Mouse (Mus musculus) stomach, postnatal 0 days (tissue): Measurements from ENCODE around the gene Psmb8. TPM values are rescaled to one million over a fixed set of nuclear protein-coding genes. Genes with fewer than 3 reads are reported as not detected.
A peak's percentile ranks its signal among the peaks of the same experiment; 100 is the strongest.

ENCODE experiments used
- ATAC-seq: fragments of 200-750 bp; cut with Nextera tagmentation; 2 replicates; pipeline ENCODE4 v1.8.0; 2017; ENCODE audit not compliant: low FRiP score, low TSS enrichment
- DNase-seq: peaks from one replicate; pipeline ENCODE4 v3.0.0-alpha.2; 2016; ENCODE audit warnings: low spot score
- H3K27ac ChIP-seq: fragments of 300-500 bp; sonication (generic); replicated peaks from 2 replicates; pipeline ENCODE4 v1.5.1; 2014; ENCODE audit warnings: mild to moderate bottlenecking, control low read depth
- H3K27me3 ChIP-seq: fragments of 300-500 bp; sonication (generic); 2 replicates; pipeline ENCODE4 v1.6.1; 2014; ENCODE audit warnings: low read length; ENCODE audit not compliant: control insufficient read depth, insufficient read depth
- H3K36me3 ChIP-seq: fragments of 300-500 bp; sonication (generic); 2 replicates; pipeline ENCODE4 v1.6.1; 2014; ENCODE audit warnings: low read length, mixed read lengths; ENCODE audit not compliant: control insufficient read depth, insufficient read depth
- H3K4me1 ChIP-seq: fragments of 300-500 bp; sonication (generic); replicated peaks from 2 replicates; pipeline ENCODE4 v1.6.1; 2014; ENCODE audit warnings: antibody characterized with exemption; ENCODE audit not compliant: control insufficient read depth, insufficient read depth
- H3K4me2 ChIP-seq: fragments of 300-500 bp; sonication (generic); replicated peaks from 2 replicates; pipeline ENCODE4 v1.6.1; 2014; ENCODE audit warnings: low read depth, mild to moderate bottlenecking, control low read depth, moderate library complexity
- H3K4me3 ChIP-seq: fragments of 300-500 bp; sonication (generic); 2 replicates; pipeline ENCODE4 v1.5.1; 2014; ENCODE audit warnings: low read depth, low read length, control low read depth
- H3K9ac ChIP-seq: fragments of 300-500 bp; sonication (generic); 2 replicates; pipeline ENCODE4 v1.6.1; 2014; ENCODE audit warnings: mild to moderate bottlenecking, low read length, control low read depth, mixed read lengths
- H3K9me3 ChIP-seq: fragments of 300-500 bp; sonication (generic); 2 replicates; pipeline ENCODE4 v1.6.1; 2016; ENCODE audit warnings: low read length; ENCODE audit not compliant: control insufficient read depth
- CTCF ChIP-seq: IDR thresholded peaks from 2 replicates; pipeline ENCODE4 v1.5.1; 2016; ENCODE audit warnings: antibody characterized with exemption, low read depth, mild to moderate bottlenecking, moderate library complexity
- EP300 ChIP-seq: optimal IDR thresholded peaks from 2 replicates; pipeline ENCODE3; 2016; ENCODE audit warnings: antibody characterized with exemption
- WGBS: fragments of 180-500 bp; shearing (Covaris S2); extraction: QIAGEN DNeasy Blood & Tissue Kit; methylation state at CpG from one replicate; pipeline ENCODE4 v1.1.7; 2014; 5-methylcytosine and 5-hydroxymethylcytosine counted together
- polyA plus RNA-seq: library from polyadenylated mRNA; unstranded; fragments of >200 nt; fragmentation: Nextera tagmentation; extraction: Ambion mirVana; gene quantifications from 2 replicates; pipeline ENCODE4 v1.2.1, GENCODE M21; 2015

The Psmb8 gene
- polyA plus RNA-seq, 1 experiment from 2014 or later = 16.2 TPM

- no peak overlapping the region for H3K4me3 ChIP-seq
- no peaks in the 10 kb centered on the region for H3K27me3 ChIP-seq
- H3K36me3 ChIP-seq = no peaks in the 10 kb centered on the region
- no peak for ATAC-seq
- H3K9ac ChIP-seq = no peak overlapping the region
- H3K4me1 ChIP-seq = no peaks in the 10 kb centered on the region
- DNase-seq = no peak
- 47% methylated on average over 6 of the region's 6 CpGs for WGBS
- no peaks in the 10 kb centered on the region for H3K9me3 ChIP-seq
- no peak overlapping the region for H3K27ac ChIP-seq
- TF ChIP-seq CTCF = no peak
- no peak for TF ChIP-seq EP300
- no peak overlapping the region for H3K4me2 ChIP-seq
Measured at GRCm38 (mm10) chr17:34179019-34179418, 18.5 kb upstream of the Psmb8 start.

GRCm38 (mm10) chr17:34179913-34180859 lies 17.3 kb upstream of the Psmb8 start:
- ATAC-seq (no peak), DNase-seq (no peak)
- Histone ChIP-seq H3K4me2 (no peak overlapping the region), H3K27ac (no peak overlapping the region), H3K9ac (no peak overlapping the region), H3K36me3 (no peaks in the 10 kb centered on the region), H3K4me1 (no peaks in the 10 kb centered on the region), H3K4me3 (no peak overlapping the region), H3K9me3 (no peaks in the 10 kb centered on the region), H3K27me3 (no peaks in the 10 kb centered on the region)
- WGBS = 60% methylated on average over 13 of the region's 13 CpGs
- TF ChIP-seq EP300 = no peak
- TF ChIP-seq CTCF = no peak

- no peak overlapping the region for H3K9ac ChIP-seq
- H3K4me2 ChIP-seq = no peak overlapping the region
- no peaks in the 10 kb centered on the region for H3K9me3 ChIP-seq
- DNase-seq (no peak), ATAC-seq (no peak)
- no peaks in the 10 kb centered on the region for H3K27me3 ChIP-seq
- 60% methylated on average over 15 of the region's 15 CpGs for WGBS
- no peak overlapping the region for H3K4me3 ChIP-seq
- H3K27ac ChIP-seq = no peak overlapping the region
- no peak for TF ChIP-seq CTCF
- TF ChIP-seq EP300 = no peak
- H3K4me1 ChIP-seq = no peaks in the 10 kb centered on the region
- no peaks in the 10 kb centered on the region for H3K36me3 ChIP-seq
Measured at GRCm38 (mm10) chr17:34183564-34184219, 13.8 kb upstream of the Psmb8 start.

- TF ChIP-seq EP300 (no peak), CTCF (no peak)
- no peak overlapping the region for H3K4me3 ChIP-seq
- no peaks in the 10 kb centered on the region for H3K9me3 ChIP-seq
- H3K9ac ChIP-seq = no peak overlapping the region
- H3K27me3 ChIP-seq = no peaks in the 10 kb centered on the region
- DNase-seq (no peak), ATAC-seq (no peak)
- no peak overlapping the region for H3K27ac ChIP-seq
- WGBS = 90% methylated on average over 9 of the region's 9 CpGs
- no peak overlapping the region for H3K4me2 ChIP-seq
- H3K36me3 ChIP-seq = no peaks in the 10 kb centered on the region
- H3K4me1 ChIP-seq = no peaks in the 10 kb centered on the region
Measured at GRCm38 (mm10) chr17:34185526-34185925, 12.0 kb upstream of the Psmb8 start.

GRCm38 (mm10) chr17:34186885-34187260 lies 10.6 kb upstream of the Psmb8 start:
- Histone ChIP-seq H3K36me3 (no peaks in the 10 kb centered on the region), H3K9ac (peak overlapping the region; percentile 47), H3K4me1 (no peaks in the 10 kb centered on the region), H3K9me3 (no peaks in the 10 kb centered on the region), H3K27ac (no peak overlapping the region; the same call in 1 of the 2 replicates), H3K27me3 (no peaks in the 10 kb centered on the region), H3K4me2 (peak overlapping the region; percentile 98), H3K4me3 (peak overlapping the region; percentile 68)
- DNase-seq (peak; percentile 28), ATAC-seq (peak; percentile 40)
- TF ChIP-seq EP300 (no peak), CTCF (no peak)
- WGBS = 5% methylated on average over 14 of the region's 14 CpGs
